Mouse (Mus musculus): ENCODE results near the gene Rin1. TPM values are rescaled to one million over a fixed set of nuclear protein-coding genes. Genes with fewer than 3 reads are reported as not detected.
"Not testable (repeated sequence)": the region's sequence is repeated elsewhere in the genome, so short reads cannot be mapped to it uniquely, and the experiment has no call there.

Rin1 gene
- 0.84 and 1.1 TPM in 2 replicates for polyA plus RNA-seq (2015; fragmentation: Nextera tagmentation; extraction: Ambion mirVana)

- DNase-seq (ENCODE audit: low spot score): no peak
These were observed at the start of gene Rin1 for GRCm38 (mm10) chr19:5050047-5050905. Gene Rin1 (plus strand): TSS chr19:5050481.

GRCm38 (mm10) chr19:5001666-5002406, 48.4 kb upstream of the Rin1 start:
- peak; percentile 92 for DNase-seq (ENCODE audit: low spot score)

GRCm38 (mm10) chr19:5003644-5004043, 46.6 kb upstream of the Rin1 start:
- not testable (repeated sequence) for DNase-seq (ENCODE audit: low spot score)

- no peak for DNase-seq (ENCODE audit: low spot score)
These were observed 45.4 kb upstream of the Rin1 start for GRCm38 (mm10) chr19:5004925-5005324.

- DNase-seq (ENCODE audit: low spot score): no peak
These were observed 37.1 kb upstream of the Rin1 start for GRCm38 (mm10) chr19:5013138-5013537.

GRCm38 (mm10) chr19:5014961-5015398, 35.3 kb upstream of the Rin1 start:
- DNase-seq (ENCODE audit: low spot score): peak; percentile 63

- no peak for DNase-seq (ENCODE audit: low spot score)
These were observed 34.0 kb upstream of the Rin1 start for GRCm38 (mm10) chr19:5016221-5016742.

- DNase-seq (ENCODE audit: low spot score): peak; percentile 66
These were observed 33.5 kb upstream of the Rin1 start for GRCm38 (mm10) chr19:5016782-5017181.

- no peak for DNase-seq (ENCODE audit: low spot score)
These were observed 32.7 kb upstream of the Rin1 start for GRCm38 (mm10) chr19:5017611-5018010.

GRCm38 (mm10) chr19:5018191-5018590, 32.1 kb upstream of the Rin1 start:
- no peak for DNase-seq (ENCODE audit: low spot score)

GRCm38 (mm10) chr19:5021416-5021815, 28.9 kb upstream of the Rin1 start:
- DNase-seq (ENCODE audit: low spot score): no peak

GRCm38 (mm10) chr19:5023621-5024479, 26.4 kb upstream of the Rin1 start, which contains the start of gene Slc29a2:
Gene Slc29a2 (plus strand): TSS chr19:5023860.
- peak; percentile 78 for DNase-seq (ENCODE audit: low spot score)

GRCm38 (mm10) chr19:5026111-5026510, 24.2 kb upstream of the Rin1 start:
- DNase-seq (ENCODE audit: low spot score): no peak

- no peak for DNase-seq (ENCODE audit: low spot score)
These were observed 17.6 kb upstream of the Rin1 start for GRCm38 (mm10) chr19:5032686-5033085.

GRCm38 (mm10) chr19:5036577-5036976, 13.7 kb upstream of the Rin1 start:
- no peak for DNase-seq (ENCODE audit: low spot score)

- peak; percentile 44 for DNase-seq (ENCODE audit: low spot score)
These were observed 12.4 kb upstream of the Rin1 start for GRCm38 (mm10) chr19:5037678-5038571.

- peak; percentile 91 for DNase-seq (ENCODE audit: low spot score)
These were observed 11.5 kb upstream of the Rin1 start, which contains the start of the genes B4gat1 and AC124502.3 for GRCm38 (mm10) chr19:5038709-5039156. Gene B4gat1 (plus strand): TSS chr19:5038826. Gene AC124502.3 (plus strand): TSS chr19:5038891.

- no peak for DNase-seq (ENCODE audit: low spot score)
These were observed 10.8 kb upstream of the Rin1 start for GRCm38 (mm10) chr19:5039301-5040114.
